Mouse (Mus musculus) forelimb bud, embryonic 11.5 days (tissue): ENCODE measurements around the gene Tsn.

Source experiments
- DNase-seq: peaks from one replicate; pipeline ENCODE4 v3.0.0-alpha.2; 2012; ENCODE audit warnings: low read depth, low spot score

Tsn gene

GRCm38 (mm10) chr1:118311622-118312326 is at the start of gene Tsn:
TSS of gene Tsn (minus strand) at chr1:118311739.
- no peak for DNase-seq

DNA sequence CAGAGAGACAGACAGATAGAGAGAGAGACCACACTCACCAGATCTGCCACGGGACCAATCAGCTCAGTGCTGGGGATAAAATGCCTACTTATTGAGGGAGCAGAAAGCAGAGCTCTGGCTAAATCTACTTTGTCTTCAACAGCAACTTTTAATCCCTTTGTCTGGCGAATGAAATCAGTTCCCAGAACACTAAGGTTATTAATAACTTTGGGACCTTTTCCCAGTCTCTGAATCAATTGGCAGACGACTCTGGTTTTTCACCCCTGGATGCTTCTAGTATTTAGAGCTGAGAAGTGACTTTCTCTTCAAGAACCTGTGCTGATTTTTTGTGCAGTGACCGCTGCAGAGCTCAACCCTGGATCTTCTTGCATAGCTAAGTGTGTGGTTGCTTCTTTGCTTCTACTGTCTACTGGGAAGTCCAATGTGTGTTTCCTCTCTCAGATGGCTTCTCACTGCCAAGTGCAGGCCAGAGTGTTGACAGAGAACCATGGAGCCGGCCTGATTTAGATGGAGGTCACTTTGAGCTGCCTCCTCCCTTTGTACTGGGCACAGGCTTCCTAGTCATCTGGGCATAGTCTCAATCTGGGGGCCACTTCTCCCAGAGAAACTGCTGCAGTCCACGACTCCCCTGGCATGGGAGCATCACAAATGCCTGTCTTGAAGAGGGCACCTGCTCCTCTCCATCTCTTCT is 47.7 kb upstream of the Tsn start:
- no peak for DNase-seq

DNA sequence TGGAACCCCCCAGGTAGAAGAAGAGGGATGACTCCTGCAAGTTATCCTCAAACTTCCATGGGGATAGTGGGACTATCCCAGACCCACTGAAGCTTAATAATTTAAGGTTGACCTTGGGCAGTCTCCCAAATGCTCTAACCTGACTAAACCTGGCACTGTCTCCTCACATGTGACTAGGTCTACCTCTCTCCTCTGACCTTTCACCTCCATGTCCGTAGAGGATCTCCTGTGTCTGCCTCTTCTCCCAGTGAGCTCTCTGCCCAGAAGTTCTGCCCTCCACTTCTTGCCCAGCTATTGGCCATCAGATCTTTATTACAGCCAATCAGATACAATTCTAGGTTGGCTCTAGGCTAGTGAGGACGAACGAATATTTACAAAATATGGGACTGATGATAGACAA is 38.4 kb upstream of the Tsn start:
- DNase-seq: no peak

DNA sequence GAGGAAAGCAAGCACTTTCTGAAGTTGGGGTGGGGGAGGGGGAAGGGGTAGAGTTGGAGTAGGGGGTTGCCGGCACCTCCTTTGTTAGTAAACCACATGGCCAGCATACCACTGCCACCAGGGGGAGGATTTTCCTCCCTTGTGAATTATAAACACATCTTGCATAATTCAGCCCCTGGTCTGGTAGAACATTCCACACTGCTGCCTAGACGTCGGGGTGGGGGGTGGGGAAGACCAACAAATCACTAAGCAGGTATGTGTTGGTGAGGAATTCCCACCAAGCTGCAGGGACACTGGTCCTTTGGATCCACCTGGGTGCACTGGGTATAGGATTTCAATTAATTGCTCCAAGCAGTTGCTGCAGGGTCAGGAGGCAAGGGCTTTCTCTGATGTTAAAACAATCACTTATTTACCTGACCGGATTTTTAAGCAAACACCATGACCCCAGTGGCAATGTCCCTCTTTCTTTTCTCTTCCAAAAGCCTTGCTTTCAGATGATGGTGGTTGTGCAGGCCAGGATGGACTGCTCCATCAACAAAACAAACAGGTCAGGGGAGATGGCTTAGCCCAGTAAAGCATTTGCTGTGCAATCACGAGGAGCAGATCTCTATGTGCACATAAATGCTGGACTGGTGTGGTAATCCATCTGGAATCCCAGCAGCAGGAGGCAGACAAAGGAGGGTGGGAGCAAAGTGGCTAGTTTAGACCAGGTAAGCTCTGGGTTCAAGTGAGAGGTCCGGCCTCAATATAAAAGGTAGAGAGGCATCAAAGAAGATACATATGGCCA is 32.3 kb upstream of the Tsn start:
- DNase-seq: peak; percentile 50

DNA sequence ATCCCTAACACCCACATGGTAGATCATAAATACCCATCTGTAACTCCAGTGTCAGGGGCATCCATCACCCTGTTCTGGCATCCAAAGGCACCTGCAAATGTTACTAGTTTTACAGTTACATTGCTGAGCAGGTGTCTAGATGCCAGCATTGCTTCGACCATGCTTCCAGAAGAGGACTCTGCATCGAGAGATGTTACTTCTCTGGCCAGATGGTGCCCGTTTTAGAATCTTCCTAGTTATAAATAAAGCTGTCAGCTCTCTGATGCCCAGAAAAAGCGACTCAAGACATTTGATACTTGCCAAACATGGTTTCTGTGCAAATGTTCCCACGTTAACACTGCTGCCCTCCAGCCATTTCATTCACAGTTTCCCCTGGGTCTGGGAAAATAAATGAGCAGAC is 26.4 kb upstream of the Tsn start:
- no peak for DNase-seq

DNA sequence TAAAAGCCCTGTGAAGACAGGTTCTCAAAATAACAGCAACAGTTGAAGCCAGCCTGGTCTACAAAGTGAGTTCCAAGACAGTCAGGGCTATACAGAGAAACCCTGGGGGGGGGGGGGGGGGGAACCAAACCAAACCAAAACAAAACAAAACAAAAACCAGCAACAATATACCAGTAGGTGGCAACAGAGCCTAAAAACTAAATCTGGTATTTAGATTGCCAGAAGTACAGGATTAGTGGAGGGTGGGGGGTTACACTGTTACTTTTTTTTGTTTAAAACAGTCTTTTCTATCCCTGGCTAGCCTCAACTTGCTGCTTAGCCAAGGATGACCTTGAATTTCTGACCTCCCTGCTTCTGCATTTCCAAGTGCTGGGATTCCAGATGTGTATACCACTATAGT is 24.3 kb upstream of the Tsn start:
- DNase-seq: no peak

DNA sequence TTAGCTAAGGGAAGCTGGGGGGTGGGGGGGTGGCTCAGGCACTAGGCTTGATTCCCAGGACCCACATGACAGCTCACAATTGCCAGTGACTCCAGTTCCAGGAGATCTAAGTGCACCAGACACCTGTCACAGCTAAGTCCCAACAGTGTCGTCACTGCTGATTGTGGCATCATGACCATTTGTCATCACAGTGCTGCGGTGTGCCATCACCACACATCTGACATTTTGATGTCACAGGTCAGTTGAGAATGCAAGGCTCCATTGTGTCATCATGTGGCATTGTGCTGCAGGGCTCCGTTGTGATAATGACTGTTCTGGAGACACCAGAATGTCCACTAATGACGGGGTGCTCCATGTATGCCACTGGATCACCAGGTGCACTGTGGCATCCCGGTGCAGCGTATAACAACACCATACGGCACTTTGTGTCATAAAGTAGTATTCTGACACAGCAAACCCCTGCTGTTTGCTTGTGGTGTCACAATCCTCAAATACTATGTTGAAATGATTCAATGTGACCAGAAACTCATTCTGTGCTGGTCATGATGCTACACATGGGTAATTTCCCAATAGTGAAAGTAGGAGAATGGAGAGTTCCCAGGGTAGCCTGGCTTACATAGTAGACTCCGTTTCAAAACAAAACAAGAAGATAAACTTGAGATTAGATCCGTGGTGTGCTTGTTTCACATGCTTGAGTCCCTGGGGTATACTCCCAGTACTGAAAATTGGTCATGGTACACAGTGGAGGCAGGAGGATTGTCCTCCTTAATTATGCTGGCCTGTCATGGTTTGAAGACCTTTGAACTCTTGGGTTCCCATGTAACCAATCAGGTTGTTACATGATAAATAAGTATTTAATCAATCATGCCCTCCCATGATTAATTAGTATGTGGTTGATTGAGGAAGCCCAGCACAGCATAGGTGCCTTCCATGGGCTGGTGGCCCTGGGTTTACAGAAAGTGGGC is 23.5 kb upstream of the Tsn start:
- no peak for DNase-seq

DNA sequence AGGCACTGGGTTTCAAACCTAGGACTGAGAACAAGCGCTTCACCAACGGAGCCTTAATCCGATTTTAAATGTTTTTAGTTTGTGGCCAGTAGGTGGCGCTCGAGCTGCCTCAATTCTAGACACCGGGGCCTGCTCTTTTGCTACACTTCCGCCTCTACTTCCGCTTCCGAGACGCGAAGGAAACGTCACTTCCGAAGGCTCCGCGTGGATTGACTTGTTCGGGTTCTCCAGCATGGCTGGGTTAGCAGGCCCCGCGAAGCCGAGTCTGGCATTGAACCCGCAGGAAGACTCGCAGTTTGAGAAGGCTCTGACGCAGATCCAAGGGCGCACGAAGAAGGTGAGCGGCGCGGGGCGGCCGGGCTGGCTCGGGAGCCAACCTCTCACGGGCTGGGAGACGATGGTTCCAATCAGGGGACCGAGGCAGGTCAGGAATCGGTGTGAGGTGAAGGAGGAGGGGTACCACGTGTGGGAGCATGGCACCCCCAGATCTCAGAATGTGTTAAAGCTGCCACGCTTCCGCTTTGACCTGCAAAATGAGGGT is 10.2 kb upstream of the Tsn start, which contains the start of gene Nifk:
TSS of gene Nifk (plus strand) at position 179 of the 541 bp plus-strand sequence.
- DNase-seq: peak; percentile 95

DNA sequence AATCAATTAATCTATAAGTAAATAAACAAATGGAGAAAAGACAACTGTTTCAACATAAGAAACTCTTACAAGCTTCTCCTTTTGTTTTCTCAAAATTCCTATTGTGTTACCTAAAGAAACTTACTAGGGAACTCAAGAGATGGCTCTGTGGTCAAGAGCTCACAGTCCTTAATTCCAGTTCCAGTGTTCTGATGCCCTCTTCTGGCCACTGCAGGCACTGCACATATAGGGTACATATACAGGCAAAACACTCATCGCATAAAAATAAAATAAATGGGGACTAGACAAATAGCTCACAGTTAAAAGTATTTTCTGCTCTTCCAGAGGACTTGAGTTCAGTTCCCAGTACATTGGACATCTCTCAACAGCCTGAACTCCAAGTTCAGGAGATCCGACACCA is 9.2 kb upstream of the Tsn start:
- peak; percentile 23 for DNase-seq

DNA sequence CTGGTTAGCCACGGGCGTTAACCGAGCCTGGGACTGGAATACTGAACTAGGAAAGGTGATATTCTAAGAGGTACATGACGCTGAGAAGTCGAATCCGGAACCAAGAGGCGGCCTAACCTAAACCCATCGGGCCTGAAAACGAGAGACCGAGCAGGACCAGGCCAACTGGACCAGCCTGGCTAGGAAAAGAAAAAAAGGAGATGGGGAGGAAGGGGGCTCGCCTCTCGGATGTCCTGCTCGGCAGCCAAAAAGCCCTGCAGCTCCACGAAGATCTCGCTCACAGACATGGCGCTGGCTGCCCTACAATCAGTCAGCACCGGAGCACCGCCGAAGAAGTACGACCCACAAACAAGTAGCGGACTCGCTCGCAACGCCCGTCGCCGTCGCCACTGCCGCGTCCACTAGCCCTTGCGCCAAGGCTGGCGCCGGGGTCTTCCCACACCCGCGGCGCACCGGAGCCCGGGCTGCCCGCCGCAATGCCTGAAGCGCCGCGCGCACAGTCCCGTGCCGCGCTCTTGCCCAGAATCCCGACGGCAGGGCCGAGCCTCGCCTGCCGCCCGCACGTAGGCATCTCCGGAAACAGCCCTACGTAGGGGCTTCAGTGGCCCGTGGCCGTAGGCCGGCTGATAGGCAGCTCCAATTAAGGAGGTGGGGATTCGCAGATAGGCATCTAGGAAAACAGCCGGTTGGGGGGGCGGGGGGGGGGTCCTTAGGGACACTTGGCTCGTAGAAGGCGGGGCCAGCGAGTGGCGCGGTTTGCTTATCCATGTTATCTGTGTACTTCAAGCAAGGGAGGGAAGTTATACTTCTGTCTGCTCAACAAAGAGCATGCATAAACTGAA is 538 bp downstream of the Tsn start:
- peak; percentile 91 for DNase-seq

DNA sequence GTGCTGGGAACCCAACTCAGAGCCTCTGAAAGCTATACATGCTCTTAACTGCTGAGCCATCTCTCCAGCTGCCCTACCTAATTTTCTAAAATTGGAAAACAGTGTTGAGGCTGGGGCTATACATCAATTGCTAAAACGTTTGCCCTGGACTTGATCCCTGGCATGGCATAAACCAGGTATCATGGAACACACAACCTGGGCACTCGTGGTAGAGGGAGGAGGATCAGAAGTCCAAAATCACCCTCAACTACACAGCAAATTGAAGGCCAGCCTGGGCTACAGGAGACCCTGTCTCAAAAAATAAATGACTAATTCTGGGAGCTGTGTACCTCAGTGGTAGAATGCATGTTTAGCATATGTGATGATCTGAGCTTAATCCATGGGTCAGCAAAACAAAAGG is 13.8 kb downstream of the Tsn start:
- no peak for DNase-seq

GRCm38 (mm10) chr1:118296673-118297072 is 14.9 kb downstream of the Tsn start:
- no peak for DNase-seq

GRCm38 (mm10) chr1:118294826-118295225 is 16.7 kb downstream of the Tsn start:
- DNase-seq: no peak

- DNase-seq: no peak
Observed at GRCm38 (mm10) chr1:118294192-118294591, 17.3 kb downstream of the Tsn start.

- no peak for DNase-seq
Observed at GRCm38 (mm10) chr1:118292291-118292690, 19.2 kb downstream of the Tsn start.

DNA sequence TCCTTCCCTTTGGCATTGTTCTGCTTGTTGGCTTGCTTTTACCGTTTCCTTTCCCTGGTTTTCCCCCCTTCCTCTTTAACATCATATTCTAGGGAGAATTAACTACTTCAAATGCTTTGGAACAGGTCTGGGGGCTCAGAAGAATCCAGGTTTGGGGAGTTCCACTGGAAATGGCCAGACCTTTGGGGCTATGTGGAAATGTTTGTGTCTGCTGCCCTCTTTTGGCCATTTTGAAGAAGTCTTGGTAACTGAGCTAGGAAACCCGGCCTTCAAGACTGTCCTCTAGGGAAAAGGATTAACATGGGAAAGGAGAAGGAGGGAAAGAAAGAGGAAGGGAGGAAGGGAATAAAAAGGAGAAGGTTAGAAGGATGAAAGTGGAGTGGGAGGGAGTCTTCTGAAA is 36.4 kb downstream of the Tsn start:
- DNase-seq: peak; percentile 37

DNA sequence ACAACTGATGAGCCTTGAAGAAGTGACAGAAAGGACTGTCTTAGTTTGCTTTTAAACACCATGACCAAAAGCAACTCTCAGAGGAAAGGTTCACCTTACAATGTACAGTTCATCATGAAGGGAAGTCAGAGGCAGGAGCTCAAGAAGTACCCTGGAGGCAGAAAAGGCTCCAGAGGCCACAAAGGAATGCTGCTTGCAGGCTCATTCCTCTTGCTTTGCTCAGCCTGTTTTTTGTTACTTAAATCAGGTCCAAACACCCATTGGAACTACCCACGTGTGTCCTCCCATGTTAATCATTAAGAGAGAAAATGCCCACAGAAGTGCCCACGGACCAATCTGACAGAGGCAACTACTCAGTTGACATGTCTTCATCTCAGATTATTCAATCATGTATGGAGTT is 59.6 kb downstream of the Tsn start:
- no peak for DNase-seq
